Mouse (Mus musculus) liver, embryonic 16.5 days (tissue): ENCODE data around the gene Hmgb1. TPM values are rescaled to one million over a fixed set of nuclear protein-coding genes. Genes with fewer than 3 reads are reported as not detected.

ENCODE experiments used
- ATAC-seq: fragments of 200-750 bp; cut with Nextera tagmentation; 2 replicates; pipeline ENCODE4 v1.8.0; 2017; ENCODE audit warnings: low read depth, mild to moderate bottlenecking, moderate number of reproducible peaks, moderate library complexity
- H3K27ac ChIP-seq: fragments of 300-500 bp; sonication (generic); 2 replicates; pipeline ENCODE4 v1.5.1; 2014; ENCODE audit warnings: mild to moderate bottlenecking, low read length
- H3K27me3 ChIP-seq: fragments of 300-500 bp; sonication (generic); 2 replicates; pipeline ENCODE4 v1.6.1; 2014; ENCODE audit warnings: low read depth, low read length, mixed read lengths; ENCODE audit not compliant: control insufficient read depth, insufficient read depth
- H3K36me3 ChIP-seq: fragments of 300-500 bp; sonication (generic); 2 replicates; pipeline ENCODE4 v1.6.1; 2014; ENCODE audit warnings: mild to moderate bottlenecking; ENCODE audit not compliant: control insufficient read depth, insufficient read depth
- H3K4me1 ChIP-seq: fragments of 300-500 bp; sonication (generic); 2 replicates; pipeline ENCODE4 v1.6.1; 2014; ENCODE audit warnings: low read depth, low read length, mixed read lengths; ENCODE audit not compliant: control insufficient read depth
- H3K4me2 ChIP-seq: fragments of 300-500 bp; sonication (generic); 2 replicates; pipeline ENCODE4 v1.6.1; 2014; ENCODE audit warnings: low read depth, low read length, mixed read lengths
- H3K4me3 ChIP-seq: fragments of 300-500 bp; sonication (generic); 2 replicates; pipeline ENCODE4 v1.5.1; 2014; ENCODE audit warnings: low read depth, mild to moderate bottlenecking, low read length
- H3K9ac ChIP-seq: fragments of 300-500 bp; sonication (generic); 2 replicates; pipeline ENCODE4 v1.6.1; 2014; ENCODE audit warnings: low read depth, low read length
- H3K9me3 ChIP-seq: fragments of 300-500 bp; sonication (generic); replicated peaks from 2 replicates; pipeline ENCODE4 v1.6.1; 2016; ENCODE audit warnings: low read length; ENCODE audit not compliant: control insufficient read depth
- WGBS: fragments of 180-500 bp; shearing (Covaris S2); extraction: QIAGEN DNeasy Blood & Tissue Kit; methylation state at CpG from one replicate; pipeline ENCODE4 v1.1.7; 2014; ENCODE audit not compliant: insufficient replicate concordance; 5-methylcytosine and 5-hydroxymethylcytosine counted together
- polyA plus RNA-seq: library from polyadenylated mRNA; unstranded; fragments of >200 nt; fragmentation: Nextera tagmentation; extraction: Ambion mirVana; gene quantifications from 2 replicates; pipeline ENCODE4 v1.2.1, GENCODE M21; 2015

The Hmgb1 gene
- polyA plus RNA-seq, 1 experiment from 2014 or later = 379 TPM

- peaks cover 3% of the 10 kb centered on the region; the same call in 1 of the 2 replicates for H3K4me1 ChIP-seq
- H3K4me2 ChIP-seq = no peak overlapping the region
- no peak for ATAC-seq
- no peak overlapping the region for H3K9ac ChIP-seq
- no peaks in the 10 kb centered on the region for H3K9me3 ChIP-seq
- H3K27ac ChIP-seq = no peak overlapping the region
- 55% methylated on average over 5 of the region's 5 CpGs for WGBS
- H3K36me3 ChIP-seq = peaks cover 44% of the 10 kb centered on the region
- H3K27me3 ChIP-seq = no peaks in the 10 kb centered on the region
- no peak overlapping the region for H3K4me3 ChIP-seq
These were observed 18.7 kb upstream of the Hmgb1 start for GRCm38 (mm10) chr5:149202941-149203340.

- H3K4me1 ChIP-seq = peaks cover 9% of the 10 kb centered on the region
- no peak overlapping the region for H3K9ac ChIP-seq
- no peaks in the 10 kb centered on the region for H3K9me3 ChIP-seq
- 69% methylated on average over 1 of the region's 1 CpGs for WGBS
- peak; percentile 32; the same call in 1 of the 2 replicates for ATAC-seq
- no peak overlapping the region for H3K4me2 ChIP-seq
- peaks cover 38% of the 10 kb centered on the region for H3K36me3 ChIP-seq
- no peak overlapping the region for H3K4me3 ChIP-seq
- no peak overlapping the region for H3K27ac ChIP-seq
- H3K27me3 ChIP-seq = no peaks in the 10 kb centered on the region
These were observed 14.5 kb upstream of the Hmgb1 start for GRCm38 (mm10) chr5:149198782-149199181.

DNA sequence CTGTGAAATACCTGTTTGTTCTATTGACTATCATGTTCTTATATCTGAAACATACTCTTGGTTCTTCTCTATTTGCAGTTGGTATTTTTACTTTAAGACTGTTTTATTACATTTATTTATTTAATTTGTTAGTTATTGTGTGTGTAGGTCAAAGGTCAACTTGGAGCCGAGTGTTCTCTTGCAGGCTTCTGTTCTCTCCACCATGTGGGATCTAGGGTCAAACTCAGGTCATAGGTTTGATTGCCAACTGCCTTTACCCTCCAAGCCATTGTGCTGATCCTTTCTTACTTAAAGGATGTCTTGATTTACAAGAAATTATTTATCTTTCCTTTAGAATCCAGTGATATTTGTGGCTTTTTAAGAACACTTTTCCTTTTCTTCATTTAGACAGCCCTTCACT is 12.3 kb upstream of the Hmgb1 start:
- H3K4me2 ChIP-seq = no peak overlapping the region
- H3K9ac ChIP-seq = no peak overlapping the region
- no peak overlapping the region for H3K27ac ChIP-seq
- no peaks in the 10 kb centered on the region for H3K9me3 ChIP-seq
- peaks cover 30% of the 10 kb centered on the region for H3K36me3 ChIP-seq
- no peak for ATAC-seq
- no peak overlapping the region for H3K4me3 ChIP-seq
- WGBS = 37% methylated on average over 1 of the region's 1 CpGs
- H3K27me3 ChIP-seq = no peaks in the 10 kb centered on the region
- peaks cover 6% of the 10 kb centered on the region for H3K4me1 ChIP-seq

DNA sequence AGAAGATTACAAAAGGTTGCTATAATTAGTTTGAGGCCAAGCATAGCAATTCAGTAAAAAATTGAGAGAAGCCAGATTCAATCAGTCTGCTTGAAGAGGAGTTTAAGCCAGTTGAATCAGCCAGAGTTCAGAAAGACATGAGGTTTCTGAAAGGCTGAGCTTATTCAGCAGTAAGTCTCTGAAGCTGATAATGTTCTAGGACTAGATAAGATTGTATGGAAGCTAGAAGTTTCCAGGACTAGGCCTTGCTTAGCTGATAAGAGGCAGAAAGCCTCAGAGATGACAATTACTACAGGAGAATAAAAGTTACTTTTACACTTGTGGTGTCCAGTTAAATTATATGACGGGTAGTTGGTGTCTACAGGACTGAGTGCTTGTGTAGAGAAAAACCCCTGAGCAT is 5.9 kb upstream of the Hmgb1 start:
- H3K36me3 ChIP-seq = peaks cover 36% of the 10 kb centered on the region

DNA sequence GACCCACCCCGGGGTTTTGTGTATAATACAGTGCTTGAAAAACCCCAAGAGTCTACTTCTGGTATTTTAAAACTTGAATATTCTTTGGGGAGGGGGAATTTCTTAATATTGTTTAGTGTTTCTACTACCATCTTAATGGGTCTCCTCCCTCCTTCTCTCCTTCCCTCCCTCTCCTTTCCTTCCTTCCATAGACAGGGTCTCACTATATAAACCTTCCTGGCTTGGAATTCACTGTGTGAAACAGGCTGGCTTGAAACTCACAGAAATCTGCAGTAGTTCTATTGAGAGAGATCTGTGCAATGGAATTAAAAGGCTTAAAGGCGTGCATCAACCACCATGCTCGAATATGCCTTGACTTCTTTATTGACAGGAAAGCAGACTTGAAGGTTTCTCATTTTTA is 1.5 kb upstream of the Hmgb1 start:
- peaks cover 24% of the 10 kb centered on the region for H3K4me1 ChIP-seq
- peak overlapping the region; percentile 96 for H3K4me2 ChIP-seq
- no peak for ATAC-seq
- peak overlapping the region; percentile 95 for H3K4me3 ChIP-seq
- WGBS = 61% methylated on average over 3 of the region's 3 CpGs
- peaks cover 13% of the 10 kb centered on the region for H3K36me3 ChIP-seq
- peak overlapping the region; percentile 93 for H3K9ac ChIP-seq
- no peak overlapping the region for H3K27ac ChIP-seq
- H3K27me3 ChIP-seq = no peaks in the 10 kb centered on the region
- no peaks in the 10 kb centered on the region for H3K9me3 ChIP-seq

More for the DNA sequence above, 5.9 kb upstream of the Hmgb1 start:
- 48% methylated on average over 1 of the region's 1 CpGs for WGBS
- Histone ChIP-seq H3K4me2 (no peak overlapping the region), H3K9ac (no peak overlapping the region), H3K27me3 (no peaks in the 10 kb centered on the region), H3K4me1 (peaks cover 20% of the 10 kb centered on the region), H3K9me3 (no peaks in the 10 kb centered on the region), H3K4me3 (no peak overlapping the region), H3K27ac (no peak overlapping the region)
- ATAC-seq = no peak

DNA sequence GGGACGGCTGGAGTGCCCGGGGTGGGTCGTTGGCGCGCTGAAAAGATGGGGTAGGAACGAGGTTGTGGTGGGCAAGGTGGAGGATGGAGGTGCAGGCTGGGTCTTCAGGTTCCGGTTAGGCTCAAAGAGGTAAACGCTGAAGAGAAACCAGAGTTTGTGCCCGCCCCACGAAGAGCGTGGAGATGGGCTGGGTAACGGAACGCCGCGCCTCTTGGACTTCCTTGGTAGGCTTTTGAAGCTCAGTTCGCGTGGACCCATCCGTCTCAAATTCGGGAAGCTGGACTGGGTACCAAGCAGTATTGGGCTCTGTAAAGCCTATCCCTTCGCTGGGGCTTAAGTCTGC is 526 bp upstream of the Hmgb1 start:
- H3K4me2 ChIP-seq = peak overlapping the region; percentile 96
- WGBS = 0% methylated on average over 20 of the region's 20 CpGs

GRCm38 (mm10) chr5:149183721-149184103 is 577 bp downstream of the Hmgb1 start:
- H3K36me3 ChIP-seq = no peaks in the 10 kb centered on the region; the same call in 1 of the 2 replicates
- peak overlapping the region; percentile 95 for H3K4me3 ChIP-seq
- peaks cover 18% of the 10 kb centered on the region for H3K4me1 ChIP-seq
- no peaks in the 10 kb centered on the region for H3K9me3 ChIP-seq
- WGBS = under 1% methylated on average over 13 of the region's 13 CpGs
- ATAC-seq = peak; percentile 33
- no peaks in the 10 kb centered on the region for H3K27me3 ChIP-seq
- H3K4me2 ChIP-seq = peak overlapping the region; percentile 96
- H3K9ac ChIP-seq = peak overlapping the region; percentile 95
- peak overlapping the region; percentile 97 for H3K27ac ChIP-seq

More for the DNA sequence above, 526 bp upstream of the Hmgb1 start:
- Histone ChIP-seq H3K27me3 (no peaks in the 10 kb centered on the region), H3K36me3 (peaks cover 7% of the 10 kb centered on the region), H3K4me1 (peaks cover 21% of the 10 kb centered on the region), H3K9me3 (no peaks in the 10 kb centered on the region), H3K4me3 (peak overlapping the region; percentile 95), H3K9ac (peak overlapping the region; percentile 93), H3K27ac (peak overlapping the region; percentile 97)
- peak; percentile 6; the same call in 1 of the 2 replicates for ATAC-seq

- H3K9me3 ChIP-seq = no peaks in the 10 kb centered on the region
- WGBS = 12% methylated on average over 1 of the region's 1 CpGs
- peak overlapping the region; percentile 95 for H3K4me3 ChIP-seq
- no peak for ATAC-seq
- H3K9ac ChIP-seq = peak overlapping the region; percentile 95
- peaks cover 18% of the 10 kb centered on the region for H3K4me1 ChIP-seq
- H3K36me3 ChIP-seq = no peaks in the 10 kb centered on the region; the same call in 1 of the 2 replicates
- H3K4me2 ChIP-seq = peak overlapping the region; percentile 96
- H3K27ac ChIP-seq = peak overlapping the region; percentile 97
- H3K27me3 ChIP-seq = no peaks in the 10 kb centered on the region
These were observed 1.2 kb downstream of the Hmgb1 start for GRCm38 (mm10) chr5:149183122-149183521.

- no peak for ATAC-seq
- Histone ChIP-seq H3K4me3 (no peak overlapping the region), H3K27ac (no peak overlapping the region), H3K4me2 (no peak overlapping the region; the same call in 1 of the 2 replicates), H3K9ac (no peak overlapping the region), H3K4me1 (peaks cover 18% of the 10 kb centered on the region), H3K36me3 (no peaks in the 10 kb centered on the region), H3K27me3 (no peaks in the 10 kb centered on the region), H3K9me3 (no peaks in the 10 kb centered on the region)
- 72% methylated on average over 5 of the region's 5 CpGs for WGBS
These were observed 2.0 kb downstream of the Hmgb1 start for GRCm38 (mm10) chr5:149182186-149182870.
